Mouse (Mus musculus) G1E (cell line): ENCODE measurements around the gene Rhbg.

Experiments
- CTCF ChIP-seq: IDR thresholded peaks from 2 replicates; pipeline ENCODE4 v1.5.1; 2012; ENCODE audit warnings: low read depth, low read length, inconsistent platforms, mixed read lengths
- GATA1 ChIP-seq: IDR thresholded peaks from 2 replicates; pipeline ENCODE4 v1.6.1; 2012; ENCODE audit warnings: borderline replicate concordance, low read length, inconsistent platforms, mixed read lengths
- GATA2 ChIP-seq: IDR thresholded peaks from 2 replicates; pipeline ENCODE4 v1.6.1; 2012; ENCODE audit warnings: low read depth, low read length, inconsistent platforms, borderline replicate concordance
- POLR2AphosphoS5 ChIP-seq: IDR thresholded peaks from 2 replicates; pipeline ENCODE4 v1.6.1; 2012; ENCODE audit warnings: low read depth, low read length, inconsistent platforms; ENCODE audit not compliant: insufficient replicate concordance
- TAL1 ChIP-seq: conservative IDR thresholded peaks from 2 replicates; pipeline ENCODE4 v1.6.1; 2012; ENCODE audit warnings: low read depth, low read length, inconsistent platforms, mixed read lengths

DNA sequence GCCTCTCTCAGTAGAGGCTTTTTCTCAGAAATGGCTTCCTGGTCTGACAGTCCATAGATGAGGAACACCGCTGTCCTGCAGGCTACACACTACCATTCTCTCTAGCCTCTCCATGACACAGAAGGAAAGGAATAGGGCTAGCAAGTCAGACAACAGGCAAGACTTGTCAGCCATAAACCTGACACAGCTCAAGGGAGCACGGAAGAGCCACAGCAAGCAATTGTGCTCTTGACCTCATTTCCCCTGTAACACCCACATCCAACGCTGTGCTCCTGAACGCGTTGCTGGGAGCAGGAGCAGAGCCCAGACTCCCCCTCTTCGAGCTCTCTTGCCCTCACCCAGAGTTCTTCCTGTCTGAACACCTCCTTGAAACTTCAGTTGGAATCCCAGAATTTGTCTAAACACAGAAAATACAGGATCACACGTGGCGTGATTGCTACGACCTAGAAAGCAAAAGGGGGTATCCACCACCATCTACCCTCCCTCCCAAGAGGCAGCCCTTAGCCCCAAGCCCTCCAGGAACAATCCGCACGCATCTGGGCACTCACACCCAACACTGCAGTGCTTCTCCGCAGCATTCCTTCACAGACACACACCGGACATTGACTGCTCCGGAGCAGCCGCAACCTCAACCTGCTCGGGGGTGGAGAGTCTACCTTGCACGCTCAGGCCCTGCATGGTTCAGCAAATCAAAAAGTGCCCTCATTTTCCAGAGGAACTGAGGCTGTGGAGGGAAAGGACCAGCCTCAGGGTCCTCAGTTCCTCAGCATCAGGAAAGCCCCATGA lies 24.1 kb downstream of the Rhbg start:
- TF ChIP-seq CTCF = no peak
- TF ChIP-seq POLR2AphosphoS5 = no peak
- no peak for TF ChIP-seq GATA2
- TF ChIP-seq GATA1 = no peak
- TF ChIP-seq TAL1 = no peak
